Mouse (Mus musculus) bone marrow, adult 2 months (tissue): ENCODE measurements around the gene Rnf145.

ENCODE experiments used
- CTCF ChIP-seq: fragments of 200-500 bp; IDR thresholded peaks from 2 replicates; pipeline ENCODE4 v1.5.1; 2011; ENCODE audit warnings: low read length, control low read depth; ENCODE audit not compliant: control insufficient read depth, insufficient read depth
- POLR2A ChIP-seq: fragments of 200-500 bp; IDR thresholded peaks from 2 replicates; pipeline ENCODE4 v1.6.1; 2011; ENCODE audit warnings: low read depth, mild to moderate bottlenecking, control low read depth, low read length, borderline replicate concordance; ENCODE audit not compliant: control insufficient read depth

DNA sequence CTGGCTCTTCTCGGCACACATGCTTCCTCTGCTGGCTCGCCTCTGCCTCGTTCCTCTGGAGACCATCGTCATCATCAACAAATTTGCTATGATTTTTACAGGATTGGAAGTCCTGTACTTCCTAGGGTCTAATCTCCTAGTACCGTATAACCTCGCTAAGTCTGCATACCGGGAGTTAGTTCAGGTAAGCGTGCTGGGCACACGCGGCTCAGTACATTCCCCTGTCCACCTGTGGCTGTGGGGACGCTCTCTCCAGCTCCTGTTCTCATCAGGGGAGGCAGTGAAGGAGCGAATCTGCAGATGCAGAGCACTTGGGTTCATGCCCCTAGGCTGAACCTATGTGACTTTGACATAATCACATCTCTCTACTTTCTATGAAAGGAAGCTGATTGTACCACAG lies 30.1 kb downstream of the Rnf145 start:
- TF ChIP-seq POLR2A: no peak
- no peak for TF ChIP-seq CTCF
